Mouse (Mus musculus): ENCODE measurements around the gene Fbxw17. TPM values are rescaled to one million over a fixed set of nuclear protein-coding genes. Genes with fewer than 3 reads are reported as not detected.
"Not testable (repeated sequence)": the region's sequence is repeated elsewhere in the genome, so short reads cannot be mapped to it uniquely, and the experiment has no call there.

Fbxw17 gene
- 10 to 100 TPM; 18.6 to 28.1 (median 21.6) TPM for total RNA-seq (2022)

GRCm38 (mm10) chr13:50417389-50418183 is at the start of gene Fbxw17:
Gene Fbxw17, plus strand, starts transcription at chr13:50417864.
- peak; percentile 60 for DNase-seq

GRCm38 (mm10) chr13:50372934-50373705 is 44.5 kb upstream of the Fbxw17 start:
- DNase-seq: not testable (repeated sequence)

DNA sequence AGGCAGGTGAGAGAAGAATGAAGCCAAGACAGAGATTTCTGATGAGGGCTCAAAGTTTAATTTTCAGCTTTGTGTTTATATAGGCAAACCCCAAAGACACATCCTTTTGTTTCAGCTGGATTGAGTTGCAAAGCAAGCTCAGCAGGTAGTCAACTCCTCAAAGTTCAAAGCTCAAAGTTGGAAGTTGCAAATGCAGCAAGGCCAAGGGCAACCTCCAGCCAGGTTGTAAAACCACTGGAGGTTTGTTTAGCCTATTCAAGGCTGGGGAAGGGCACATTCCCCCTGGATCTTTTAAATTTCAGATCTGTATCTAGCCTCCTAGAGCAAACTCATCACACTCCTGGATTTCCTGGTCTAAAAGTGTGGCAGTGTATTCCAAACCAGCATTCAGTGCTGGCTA is 28.5 kb upstream of the Fbxw17 start:
- DNase-seq: not testable (repeated sequence)

DNA sequence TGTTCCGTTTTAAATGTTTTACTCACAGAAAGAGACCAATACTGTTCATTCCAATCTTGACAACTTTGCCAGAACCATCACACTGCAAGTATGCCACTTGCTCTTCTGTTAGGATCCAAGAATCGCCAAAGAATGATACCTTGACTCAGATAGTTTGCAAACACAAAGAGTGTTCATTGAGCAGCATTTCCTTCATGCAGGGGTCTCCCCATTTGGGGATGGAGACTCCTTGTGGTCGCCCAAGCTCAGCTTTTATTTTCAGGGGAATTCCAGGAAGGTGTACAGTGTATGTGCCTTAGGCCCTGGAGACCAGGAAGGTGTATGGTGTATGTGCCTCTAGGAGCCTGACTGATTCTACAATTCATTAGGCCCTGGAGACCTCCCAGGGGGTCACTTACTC is 757 bp downstream of the Fbxw17 start:
- no peak for DNase-seq

GRCm38 (mm10) chr13:50423625-50424209 is 6.1 kb downstream of the Fbxw17 start:
- no peak for DNase-seq

- no peak for DNase-seq
These were observed 6.9 kb downstream of the Fbxw17 start for GRCm38 (mm10) chr13:50424517-50424916.

GRCm38 (mm10) chr13:50426686-50427085 is 9.0 kb downstream of the Fbxw17 start:
- no peak for DNase-seq

GRCm38 (mm10) chr13:50443812-50444211 is 26.1 kb downstream of the Fbxw17 start, which contains the start of gene Gm47429:
Gene Gm47429, minus strand, starts transcription at chr13:50443912.
- no peak for DNase-seq

GRCm38 (mm10) chr13:50445261-50445660 is 27.6 kb downstream of the Fbxw17 start:
- no peak for DNase-seq

DNA sequence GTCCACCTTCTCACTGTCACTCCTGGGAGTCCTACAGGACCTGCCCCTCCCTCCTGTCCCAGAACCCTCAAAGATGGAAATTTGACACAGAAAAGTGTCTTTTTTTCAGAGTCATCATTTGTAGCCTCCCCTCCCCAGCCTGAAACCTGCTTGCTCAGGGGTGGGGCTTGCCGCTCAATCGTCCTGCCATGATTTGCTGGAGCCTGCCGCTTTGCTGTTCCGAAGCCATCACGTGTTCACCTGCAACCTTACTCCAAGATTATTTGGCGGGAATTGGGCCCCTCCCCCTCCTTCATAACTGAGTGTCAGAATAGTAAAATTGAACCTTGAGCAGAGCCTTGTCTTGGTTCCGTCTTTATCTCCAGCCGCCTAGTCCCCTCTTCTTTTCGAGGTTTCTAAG is 34.6 kb downstream of the Fbxw17 start:
- DNase-seq: not testable (repeated sequence)

GRCm38 (mm10) chr13:50453426-50453825 is 35.8 kb downstream of the Fbxw17 start:
- DNase-seq: no peak

GRCm38 (mm10) chr13:50460433-50460832 is 42.8 kb downstream of the Fbxw17 start:
- DNase-seq: not testable (repeated sequence)

DNA sequence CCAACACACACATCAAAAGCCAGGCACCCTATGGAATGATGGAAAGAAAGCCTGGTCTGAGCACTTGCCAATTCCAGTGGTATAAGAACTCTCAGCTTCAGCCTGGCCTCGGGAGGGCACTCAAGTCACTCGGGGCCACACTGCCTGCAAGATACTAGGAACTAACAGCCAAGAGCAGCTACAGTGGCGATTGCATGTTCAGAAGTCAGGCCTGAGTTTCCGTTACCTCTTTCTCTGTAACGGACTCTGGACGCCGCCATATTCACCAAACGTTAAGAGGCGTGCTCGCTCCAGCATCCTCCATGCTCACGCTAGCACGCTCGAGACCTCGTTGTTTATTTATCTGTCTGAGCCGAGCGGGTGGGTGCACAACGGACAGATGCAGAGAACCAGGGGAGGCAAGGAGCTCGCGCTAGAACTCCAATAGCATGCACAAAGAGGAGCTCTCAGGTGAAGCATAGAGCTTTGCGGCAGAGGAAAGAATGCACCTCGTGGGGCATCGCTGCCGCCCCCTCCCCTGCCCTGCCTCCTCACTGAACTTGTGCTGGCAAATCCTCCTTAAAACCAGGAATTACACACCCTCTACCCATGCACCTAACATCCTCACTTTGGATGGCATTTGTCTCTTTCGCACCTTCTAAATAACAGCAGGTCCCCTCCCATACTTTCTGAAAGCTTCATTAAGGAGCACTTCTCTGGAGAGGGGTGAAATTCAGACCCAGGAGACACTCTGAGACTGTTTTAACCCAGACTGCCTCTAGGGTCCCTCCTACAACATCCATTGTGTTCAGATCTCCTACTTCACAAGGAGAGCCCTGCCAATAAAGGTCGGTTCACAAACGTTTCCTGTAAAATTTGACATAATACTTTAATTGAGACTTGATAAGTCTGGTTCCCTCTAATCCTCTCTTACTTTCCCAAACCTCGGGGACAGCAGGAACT is 47.2 kb downstream of the Fbxw17 start:
- peak; percentile 5 for DNase-seq

DNA sequence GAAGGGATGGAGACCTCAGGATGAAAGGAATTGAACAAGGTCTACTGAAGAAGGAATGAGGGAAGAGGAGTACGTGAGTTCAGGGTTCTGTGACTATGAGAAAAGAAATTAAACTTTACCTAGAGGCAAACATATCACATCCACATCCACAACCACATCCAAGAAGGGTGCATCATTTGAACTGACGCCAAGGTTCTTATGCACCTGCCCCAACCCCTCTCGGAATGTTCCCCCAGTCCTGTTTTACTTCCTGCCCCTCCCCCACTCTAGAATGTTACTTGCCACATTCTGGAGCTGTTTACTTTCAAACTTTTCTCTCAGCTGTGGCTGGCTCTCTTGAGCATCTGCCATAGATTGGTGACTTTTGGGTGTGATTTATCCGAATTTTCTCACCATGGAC is 49.3 kb downstream of the Fbxw17 start, which contains the start of gene Nutm2:
TSS of gene Nutm2 (plus strand) at position 301 of the 400 bp plus-strand sequence.
- DNase-seq: no peak

Other genes with a start within 250 kb of the Fbxw17 start
- not detected for gene Gm906, start 167.6 kb upstream of the Fbxw17 start, total RNA-seq (2022)
- gene Gm47429, start 26.0 kb downstream of the Fbxw17 start, total RNA-seq (2022): not detected
- gene Nutm2, start 49.4 kb downstream of the Fbxw17 start, total RNA-seq (2022): not detected
- gene Gm904, start 225.4 kb downstream of the Fbxw17 start, total RNA-seq (2022): not detected

Measured in adrenal gland, adult 8-10 months (tissue).